Mouse (Mus musculus): ENCODE data around the gene Lfng. TPM values are rescaled to one million over a fixed set of nuclear protein-coding genes. Genes with fewer than 3 reads are reported as not detected.

Gene Lfng
- polyA plus RNA-seq, 1 experiment, result 4.1 TPM

DNA sequence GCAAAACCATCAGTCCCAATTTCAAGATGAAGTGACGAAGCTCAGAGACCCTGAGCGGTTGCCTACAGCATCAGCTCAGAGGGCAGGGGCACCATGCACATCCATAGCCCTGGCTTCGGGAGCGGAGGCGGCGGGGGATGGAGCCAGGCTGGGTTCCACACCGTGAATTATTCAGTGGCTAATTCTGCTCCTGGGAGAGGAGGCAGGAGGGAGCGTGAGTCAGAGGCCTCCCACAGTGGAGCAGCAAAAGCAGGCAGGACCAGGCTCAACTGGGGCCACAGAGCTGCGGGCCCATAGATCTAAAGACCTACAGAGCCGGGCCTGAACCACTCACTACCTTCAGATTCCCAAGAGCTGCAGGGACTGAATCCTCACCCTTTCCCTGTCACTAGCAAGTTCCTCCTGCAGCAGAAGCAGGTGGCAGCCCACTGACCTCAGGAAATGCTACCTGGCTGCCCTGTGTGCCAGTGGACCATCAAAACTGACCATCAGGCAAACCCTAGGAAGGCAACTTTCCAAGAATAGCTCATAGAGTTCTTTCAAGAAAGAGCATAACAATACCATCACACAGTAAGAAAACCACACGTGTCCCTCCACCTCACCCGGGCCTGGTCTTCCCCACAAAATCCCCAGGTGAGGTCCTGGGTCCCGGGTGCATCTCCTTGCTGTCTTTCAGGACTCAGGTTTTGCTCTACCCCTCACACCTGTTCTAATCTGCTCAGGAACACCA is 40.1 kb downstream of the Lfng start:
- Histone ChIP-seq H3K9me3 (replicated peaks; ENCODE audit: control insufficient read depth, insufficient read depth, low read length, poor library complexity, severe bottlenecking) (no peaks in the 10 kb centered on the region), H3K36me3 (ENCODE audit: control insufficient read depth, insufficient read depth, low read length, poor library complexity, severe bottlenecking) (no peaks in the 10 kb centered on the region), H3K27me3 (ENCODE audit: control insufficient read depth, insufficient read depth, low read length, poor library complexity, severe bottlenecking) (no peaks in the 10 kb centered on the region), H3K9ac (ENCODE audit: low read depth, poor library complexity, severe bottlenecking) (no peak overlapping the region), H3K4me1 (ENCODE audit: control insufficient read depth, insufficient read depth, low read length) (peaks cover 2% of the 10 kb centered on the region), H3K27ac (ENCODE audit: insufficient read depth, low read length) (no peak overlapping the region), H3K4me3 (ENCODE audit: low read depth, low read length) (no peak overlapping the region)
- no peak for TF ChIP-seq POLR2A (IDR thresholded peaks at IDR 0.05; ENCODE audit: insufficient read depth, low read length)
- TF ChIP-seq EP300 (IDR thresholded peaks at IDR 0.05; ENCODE audit: insufficient read depth, low read depth, low read length), result no peak
- TF ChIP-seq CTCF (IDR thresholded peaks at IDR 0.05; ENCODE audit: low read depth, low read length), result no peak

DNA sequence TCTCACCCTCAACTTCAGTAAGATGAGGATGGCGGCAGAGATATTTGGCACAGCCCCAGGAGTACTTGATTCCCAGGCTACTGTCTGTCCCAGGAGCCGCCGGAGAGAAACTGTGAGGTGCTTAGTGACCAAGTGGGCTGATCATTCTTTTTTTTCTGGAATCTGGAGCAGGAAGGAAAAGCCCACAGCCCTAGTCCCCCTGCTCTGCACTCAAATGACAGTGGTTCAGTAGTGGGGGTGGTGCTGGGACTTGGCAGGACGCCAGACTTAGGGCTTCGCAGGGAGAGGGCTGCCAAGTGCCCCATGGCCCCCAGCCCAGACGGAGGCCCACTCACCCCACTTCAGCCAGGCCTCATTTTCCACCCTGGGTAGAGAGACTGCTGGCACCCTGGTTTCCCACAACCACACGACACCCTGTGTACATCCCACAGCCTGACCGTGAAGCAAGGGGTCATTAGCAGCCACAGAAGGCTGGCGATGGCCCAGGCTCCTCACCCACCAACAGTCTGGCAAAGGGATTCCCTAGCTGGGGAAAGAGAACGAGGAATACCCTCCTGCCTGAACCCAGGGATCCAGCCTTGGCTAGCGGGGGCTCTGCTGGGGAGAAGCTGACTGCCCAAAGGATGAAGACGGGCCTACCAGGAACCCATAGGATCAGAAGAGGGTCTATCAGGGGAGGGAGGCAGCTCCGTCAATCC is 40.9 kb downstream of the Lfng start:
- TF ChIP-seq CTCF (IDR thresholded peaks at IDR 0.05; ENCODE audit: low read depth, low read length), result no peak
- TF ChIP-seq POLR2A (IDR thresholded peaks at IDR 0.05; ENCODE audit: insufficient read depth, low read length), result no peak
- TF ChIP-seq EP300 (IDR thresholded peaks at IDR 0.05; ENCODE audit: insufficient read depth, low read depth, low read length), result no peak
- Histone ChIP-seq H3K4me1 (ENCODE audit: control insufficient read depth, insufficient read depth, low read length) (peaks cover 2% of the 10 kb centered on the region), H3K9ac (ENCODE audit: low read depth, poor library complexity, severe bottlenecking) (peak overlapping the region; percentile 84), H3K27me3 (ENCODE audit: control insufficient read depth, insufficient read depth, low read length, poor library complexity, severe bottlenecking) (no peaks in the 10 kb centered on the region), H3K36me3 (ENCODE audit: control insufficient read depth, insufficient read depth, low read length, poor library complexity, severe bottlenecking) (no peaks in the 10 kb centered on the region), H3K4me3 (ENCODE audit: low read depth, low read length) (peak overlapping the region; percentile 67), H3K27ac (ENCODE audit: insufficient read depth, low read length) (no peak overlapping the region), H3K9me3 (replicated peaks; ENCODE audit: control insufficient read depth, insufficient read depth, low read length, poor library complexity, severe bottlenecking) (no peaks in the 10 kb centered on the region)

DNA sequence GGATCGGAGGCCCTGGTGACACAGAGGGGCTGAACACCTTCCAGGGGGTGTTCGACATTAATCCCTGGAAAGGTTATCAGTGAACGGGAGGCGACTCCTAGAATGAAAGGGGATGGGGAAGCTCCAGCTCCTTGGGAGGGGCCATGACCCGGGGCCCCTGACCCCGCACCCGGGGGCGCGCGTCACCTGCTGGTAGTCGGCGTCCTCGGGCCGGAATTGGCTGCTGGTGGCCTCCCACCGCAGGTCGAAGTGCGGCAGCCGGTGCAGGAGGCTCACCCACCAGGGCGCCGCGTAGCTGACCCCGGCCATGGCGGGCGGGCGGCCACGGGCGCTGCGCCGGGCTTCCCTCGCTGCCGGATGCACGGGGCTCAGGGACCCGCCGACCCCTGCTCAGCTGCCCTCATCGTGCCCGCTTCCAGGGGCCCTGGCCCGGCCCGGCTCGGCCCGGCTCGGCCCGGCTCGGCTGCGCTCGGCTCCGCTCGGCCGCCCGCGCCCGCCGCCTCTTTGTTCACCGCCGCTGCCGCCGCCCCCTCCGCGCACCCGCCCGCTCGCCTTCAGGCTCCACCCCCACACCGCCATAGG is 41.5 kb downstream of the Lfng start, which contains the start of gene Ttyh3:
Gene Ttyh3, minus strand, starts transcription at position 513 of the 582 bp plus-strand sequence.
- no peaks in the 10 kb centered on the region for H3K9me3 ChIP-seq (replicated peaks; ENCODE audit: control insufficient read depth, insufficient read depth, low read length, poor library complexity, severe bottlenecking)
- H3K36me3 ChIP-seq (ENCODE audit: control insufficient read depth, insufficient read depth, low read length, poor library complexity, severe bottlenecking), result no peaks in the 10 kb centered on the region
- peaks cover 2% of the 10 kb centered on the region for H3K4me1 ChIP-seq (ENCODE audit: control insufficient read depth, insufficient read depth, low read length)
- peak within 1 kb of the TSS; percentile 80 for H3K4me3 ChIP-seq (ENCODE audit: low read depth, low read length)
- peak within 1 kb of the TSS; percentile 84 for H3K9ac ChIP-seq (ENCODE audit: low read depth, poor library complexity, severe bottlenecking)
- H3K27ac ChIP-seq (ENCODE audit: insufficient read depth, low read length), result 0 out of 2 replicates have a peak within 1 kb of the TSS, but pooled peaks have one; percentile 4
- TF ChIP-seq POLR2A (IDR thresholded peaks at IDR 0.05; ENCODE audit: insufficient read depth, low read length) (no peak), EP300 (IDR thresholded peaks at IDR 0.05; ENCODE audit: insufficient read depth, low read depth, low read length) (no peak), CTCF (IDR thresholded peaks at IDR 0.05; ENCODE audit: low read depth, low read length) (no peak)
- no peaks in the 10 kb centered on the region for H3K27me3 ChIP-seq (ENCODE audit: control insufficient read depth, insufficient read depth, low read length, poor library complexity, severe bottlenecking)

DNA sequence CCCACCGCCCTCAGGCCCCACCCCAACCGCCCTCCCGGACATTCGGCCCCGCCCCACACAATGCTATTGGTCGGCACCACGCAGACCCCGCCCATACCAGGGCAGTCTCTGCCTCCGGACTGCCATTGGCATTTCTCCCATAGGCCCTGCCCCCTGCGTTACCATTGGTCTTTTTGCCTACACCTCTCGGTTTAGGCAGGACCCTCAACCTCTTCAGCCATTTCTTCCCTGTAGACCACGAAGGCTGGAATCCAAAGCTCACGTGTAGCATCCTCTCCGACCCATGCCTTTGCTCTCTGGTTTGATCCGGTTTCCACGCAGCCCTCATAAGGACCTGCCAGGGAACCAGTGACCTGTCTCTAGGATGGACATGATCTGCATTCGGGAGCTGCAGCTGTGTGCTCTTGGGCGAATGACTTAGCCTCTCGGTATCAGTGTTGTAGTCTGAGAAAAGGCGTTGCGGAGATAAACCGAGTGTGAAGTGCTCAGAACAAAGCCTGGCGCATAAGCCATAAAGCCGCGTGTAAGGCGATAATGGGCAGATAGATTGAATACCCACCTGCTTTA is 42.1 kb downstream of the Lfng start:
- Histone ChIP-seq H3K4me1 (ENCODE audit: control insufficient read depth, insufficient read depth, low read length) (peaks cover 2% of the 10 kb centered on the region), H3K27me3 (ENCODE audit: control insufficient read depth, insufficient read depth, low read length, poor library complexity, severe bottlenecking) (no peaks in the 10 kb centered on the region), H3K36me3 (ENCODE audit: control insufficient read depth, insufficient read depth, low read length, poor library complexity, severe bottlenecking) (no peaks in the 10 kb centered on the region), H3K9ac (ENCODE audit: low read depth, poor library complexity, severe bottlenecking) (peak overlapping the region; percentile 84), H3K4me3 (ENCODE audit: low read depth, low read length) (peak overlapping the region; percentile 80), H3K27ac (ENCODE audit: insufficient read depth, low read length) (0 out of 2 replicates have a peak overlapping the region, but pooled peaks have one; percentile 4), H3K9me3 (replicated peaks; ENCODE audit: control insufficient read depth, insufficient read depth, low read length, poor library complexity, severe bottlenecking) (no peaks in the 10 kb centered on the region)
- TF ChIP-seq POLR2A (IDR thresholded peaks at IDR 0.05; ENCODE audit: insufficient read depth, low read length) (peak; percentile 82), CTCF (IDR thresholded peaks at IDR 0.05; ENCODE audit: low read depth, low read length) (no peak)

DNA sequence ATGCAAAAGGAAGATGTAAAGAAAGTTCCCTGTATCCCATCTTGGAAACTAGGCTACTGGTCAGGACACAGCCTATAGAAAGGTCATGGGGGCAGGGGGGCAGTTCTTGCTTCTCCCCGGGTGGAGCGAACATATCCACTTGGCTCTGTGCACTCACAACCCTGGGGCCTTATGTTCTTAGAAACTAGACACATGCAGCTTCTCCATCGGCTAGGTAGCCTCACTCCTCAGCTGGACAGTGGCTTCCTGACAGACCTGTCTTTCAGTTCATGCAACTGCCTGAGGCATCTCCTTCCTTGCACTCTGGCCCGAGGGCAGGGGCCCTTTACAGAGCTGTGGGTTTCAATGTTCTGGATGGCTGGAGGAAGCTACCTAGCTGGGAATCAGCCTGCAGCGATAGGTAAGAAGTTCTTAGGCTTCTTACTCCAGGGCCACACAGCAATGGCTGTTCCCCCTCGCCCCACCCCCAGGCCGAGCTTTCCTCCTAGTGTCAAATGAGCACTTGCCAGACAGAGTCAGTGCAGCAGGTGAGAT is 42.8 kb downstream of the Lfng start:
- H3K9ac ChIP-seq (ENCODE audit: low read depth, poor library complexity, severe bottlenecking), result peak overlapping the region; percentile 36; the same call in 1 of the 2 replicates

More for the DNA sequence above, 42.8 kb downstream of the Lfng start:
- TF ChIP-seq POLR2A (IDR thresholded peaks at IDR 0.05; ENCODE audit: insufficient read depth, low read length) (no peak), CTCF (IDR thresholded peaks at IDR 0.05; ENCODE audit: low read depth, low read length) (no peak), EP300 (IDR thresholded peaks at IDR 0.05; ENCODE audit: insufficient read depth, low read depth, low read length) (no peak)
- Histone ChIP-seq H3K9me3 (replicated peaks; ENCODE audit: control insufficient read depth, insufficient read depth, low read length, poor library complexity, severe bottlenecking) (no peaks in the 10 kb centered on the region), H3K36me3 (ENCODE audit: control insufficient read depth, insufficient read depth, low read length, poor library complexity, severe bottlenecking) (no peaks in the 10 kb centered on the region), H3K27me3 (ENCODE audit: control insufficient read depth, insufficient read depth, low read length, poor library complexity, severe bottlenecking) (no peaks in the 10 kb centered on the region), H3K27ac (ENCODE audit: insufficient read depth, low read length) (no peak overlapping the region), H3K4me1 (ENCODE audit: control insufficient read depth, insufficient read depth, low read length) (peaks cover 2% of the 10 kb centered on the region), H3K4me3 (ENCODE audit: low read depth, low read length) (peak overlapping the region; percentile 80)

Data from ES-Bruce4 (cell line).